Mouse (Mus musculus): ENCODE measurements around the gene Hp1bp3. TPM values are rescaled to one million over a fixed set of nuclear protein-coding genes. Genes with fewer than 3 reads are reported as not detected.
A peak's percentile ranks its signal among the peaks of the same experiment; 100 is the strongest.

The Hp1bp3 gene
- polyA plus RNA-seq, 1 experiment from 2014 or later = 220 TPM

- H3K27me3 ChIP-seq = peaks cover 4% of the 10 kb centered on the region; the same call in 1 of the 2 replicates
- H3K27ac ChIP-seq = no peak overlapping the region
- no peaks in the 10 kb centered on the region for H3K9me3 ChIP-seq
- H3K36me3 ChIP-seq = no peaks in the 10 kb centered on the region
- no peak overlapping the region; the same call in 1 of the 2 replicates for H3K9ac ChIP-seq
- H3K4me1 ChIP-seq (replicated peaks) = no peaks in the 10 kb centered on the region
- WGBS = 76% methylated on average over 7 of the region's 7 CpGs
- no peak for ATAC-seq (ENCODE audit: low FRiP score)
- no peak overlapping the region for H3K4me2 ChIP-seq
- H3K4me3 ChIP-seq = no peak overlapping the region
Measured at GRCm38 (mm10) chr4:138278346-138278745, 62.2 kb downstream of the Hp1bp3 start.

GRCm38 (mm10) chr4:138282834-138283233, 66.7 kb downstream of the Hp1bp3 start:
- no peak overlapping the region for H3K4me3 ChIP-seq
- H3K27ac ChIP-seq = no peak overlapping the region
- no peaks in the 10 kb centered on the region for H3K9me3 ChIP-seq
- peaks cover 4% of the 10 kb centered on the region; the same call in 1 of the 2 replicates for H3K27me3 ChIP-seq
- peaks cover 8% of the 10 kb centered on the region; the same call in 1 of the 2 replicates for H3K4me1 ChIP-seq (replicated peaks)
- H3K4me2 ChIP-seq = no peak overlapping the region
- H3K9ac ChIP-seq = no peak overlapping the region
- WGBS = 18% methylated on average over 4 of the region's 4 CpGs
- no peaks in the 10 kb centered on the region for H3K36me3 ChIP-seq
- no peak for ATAC-seq (ENCODE audit: low FRiP score)

GRCm38 (mm10) chr4:138286411-138286810, 70.3 kb downstream of the Hp1bp3 start:
- Histone ChIP-seq H3K4me1 (replicated peaks) (peaks cover 8% of the 10 kb centered on the region; the same call in 1 of the 2 replicates), H3K27me3 (0 out of 2 replicates have a peak, but pooled peaks cover 4% of the 10 kb centered on the region), H3K4me3 (no peak overlapping the region), H3K36me3 (no peaks in the 10 kb centered on the region), H3K27ac (no peak overlapping the region), H3K4me2 (no peak overlapping the region), H3K9me3 (no peaks in the 10 kb centered on the region), H3K9ac (no peak overlapping the region)
- 88% methylated on average over 12 of the region's 12 CpGs for WGBS
- no peak for ATAC-seq (ENCODE audit: low FRiP score)

- Histone ChIP-seq H3K27me3 (0 out of 2 replicates have a peak, but pooled peaks cover 4% of the 10 kb centered on the region), H3K4me2 (no peak overlapping the region), H3K36me3 (no peaks in the 10 kb centered on the region), H3K4me3 (no peak overlapping the region), H3K4me1 (replicated peaks) (peaks cover 15% of the 10 kb centered on the region), H3K9ac (no peak overlapping the region), H3K27ac (no peak overlapping the region), H3K9me3 (no peaks in the 10 kb centered on the region)
- ATAC-seq (ENCODE audit: low FRiP score) = no peak
- 88% methylated on average over 7 of the region's 7 CpGs for WGBS
Measured at GRCm38 (mm10) chr4:138288691-138289090, 72.6 kb downstream of the Hp1bp3 start.

- no peaks in the 10 kb centered on the region for H3K9me3 ChIP-seq
- no peaks in the 10 kb centered on the region for H3K36me3 ChIP-seq
- ATAC-seq (ENCODE audit: low FRiP score) = no peak
- no peak overlapping the region for H3K9ac ChIP-seq
- 0 out of 2 replicates have a peak, but pooled peaks cover 4% of the 10 kb centered on the region for H3K27me3 ChIP-seq
- 88% methylated on average over 13 of the region's 13 CpGs for WGBS
- H3K4me1 ChIP-seq (replicated peaks) = peaks cover 17% of the 10 kb centered on the region
- no peak overlapping the region for H3K4me3 ChIP-seq
- H3K4me2 ChIP-seq = no peak overlapping the region
- H3K27ac ChIP-seq = no peak overlapping the region
Measured at GRCm38 (mm10) chr4:138292028-138292427, 75.9 kb downstream of the Hp1bp3 start.

GRCm38 (mm10) chr4:138293261-138293948, 77.3 kb downstream of the Hp1bp3 start:
- Histone ChIP-seq H3K4me1 (replicated peaks) (peaks cover 15% of the 10 kb centered on the region), H3K4me2 (peak overlapping the region; percentile 25; the same call in 1 of the 2 replicates), H3K9ac (0 out of 2 replicates have a peak overlapping the region, but pooled peaks have one; percentile 43), H3K9me3 (no peaks in the 10 kb centered on the region), H3K27ac (peak overlapping the region; percentile 93), H3K36me3 (no peaks in the 10 kb centered on the region), H3K27me3 (0 out of 2 replicates have a peak, but pooled peaks cover under 1% of the 10 kb centered on the region), H3K4me3 (no peak overlapping the region)
- WGBS = 60% methylated on average over 18 of the region's 18 CpGs
- peak; percentile 94 for ATAC-seq (ENCODE audit: low FRiP score)

- Histone ChIP-seq H3K9me3 (no peaks in the 10 kb centered on the region), H3K9ac (no peak overlapping the region), H3K27me3 (no peaks in the 10 kb centered on the region), H3K27ac (peak overlapping the region; percentile 93), H3K4me2 (0 out of 2 replicates have a peak overlapping the region, but pooled peaks have one; percentile 25), H3K4me3 (no peak overlapping the region), H3K36me3 (no peaks in the 10 kb centered on the region), H3K4me1 (replicated peaks) (peaks cover 15% of the 10 kb centered on the region)
- peak; percentile 80 for ATAC-seq (ENCODE audit: low FRiP score)
- whole genome bisulfite sequencing = 64% methylated on average over 11 of the region's 14 CpGs
Measured at GRCm38 (mm10) chr4:138293949-138294550, 78.0 kb downstream of the Hp1bp3 start.

Other genes starting within 250 kb of the Hp1bp3 start
- 48.7 and 53.1 TPM in 2 replicates for gene Eif4g3, start 223.3 kb upstream of the Hp1bp3 start, polyA plus RNA-seq (2015; fragmentation: Nextera tagmentation; extraction: Ambion mirVana)
- 11.1 and 12.3 TPM in 2 replicates for gene Sh2d5, start 34.1 kb downstream of the Hp1bp3 start, polyA plus RNA-seq (2015; fragmentation: Nextera tagmentation; extraction: Ambion mirVana)
- 2.5 and 2.6 TPM in 2 replicates for gene Kif17, start 34.1 kb downstream of the Hp1bp3 start, polyA plus RNA-seq (2015; fragmentation: Nextera tagmentation; extraction: Ambion mirVana)
- gene Ddost, start 88.4 kb downstream of the Hp1bp3 start, polyA plus RNA-seq (2015; fragmentation: Nextera tagmentation; extraction: Ambion mirVana) = 208 and 213 TPM in 2 replicates
- gene Pink1, start 110.0 kb downstream of the Hp1bp3 start, polyA plus RNA-seq (2015; fragmentation: Nextera tagmentation; extraction: Ambion mirVana) = 91.0 and 93.8 TPM in 2 replicates
- 4.0 and 4.1 TPM in 2 replicates for gene Cda, start 151.7 kb downstream of the Hp1bp3 start, polyA plus RNA-seq (2015; fragmentation: Nextera tagmentation; extraction: Ambion mirVana)
- 3.0 and 3.5 TPM in 2 replicates for gene Fam43b, start 180.2 kb downstream of the Hp1bp3 start, polyA plus RNA-seq (2015; fragmentation: Nextera tagmentation; extraction: Ambion mirVana)
- 20.9 and 21.4 TPM in 2 replicates for gene Mul1, start 218.4 kb downstream of the Hp1bp3 start, polyA plus RNA-seq (2015; fragmentation: Nextera tagmentation; extraction: Ambion mirVana)
- 14.3 and 14.8 TPM in 2 replicates for gene Camk2n1, start 238.0 kb downstream of the Hp1bp3 start, polyA plus RNA-seq (2015; fragmentation: Nextera tagmentation; extraction: Ambion mirVana)